Mouse (Mus musculus) lung, embryonic 16.5 days (tissue): ENCODE results near the gene E2f3. TPM values are rescaled to one million over a fixed set of nuclear protein-coding genes. Genes with fewer than 3 reads are reported as not detected.
A peak's percentile ranks its signal among the peaks of the same experiment; 100 is the strongest.

ENCODE experiments used
- ATAC-seq: fragments of 200-750 bp; cut with Nextera tagmentation; 2 replicates; pipeline ENCODE4 v1.8.0; 2017; ENCODE audit warnings: low read depth, mild to moderate bottlenecking, moderate library complexity
- H3K27ac ChIP-seq: fragments of 300-500 bp; sonication (generic); 2 replicates; pipeline ENCODE4 v1.5.1; 2014; ENCODE audit warnings: mild to moderate bottlenecking, control low read depth, low read length
- H3K27me3 ChIP-seq: fragments of 300-500 bp; sonication (generic); 2 replicates; pipeline ENCODE4 v1.6.1; 2014; ENCODE audit warnings: low read depth, low read length, mixed read lengths; ENCODE audit not compliant: control insufficient read depth, insufficient read depth
- H3K36me3 ChIP-seq: fragments of 300-500 bp; sonication (generic); 2 replicates; pipeline ENCODE4 v1.6.1; 2014; ENCODE audit warnings: low read length; ENCODE audit not compliant: control insufficient read depth, insufficient read depth
- H3K4me1 ChIP-seq: fragments of 300-500 bp; sonication (generic); replicated peaks from 2 replicates; pipeline ENCODE4 v1.6.1; 2014; ENCODE audit warnings: low read length, mixed read lengths; ENCODE audit not compliant: control insufficient read depth, insufficient read depth
- H3K4me2 ChIP-seq: fragments of 300-500 bp; sonication (generic); 2 replicates; pipeline ENCODE4 v1.6.1; 2014; ENCODE audit warnings: low read depth, low read length, control low read depth
- H3K4me3 ChIP-seq: fragments of 300-500 bp; sonication (generic); 2 replicates; pipeline ENCODE4 v1.5.1; 2014; ENCODE audit warnings: mild to moderate bottlenecking, low read length, control low read depth
- H3K9ac ChIP-seq: fragments of 300-500 bp; sonication (generic); 2 replicates; pipeline ENCODE4 v1.6.1; 2014; ENCODE audit warnings: low read length, control low read depth
- H3K9me3 ChIP-seq: fragments of 300-500 bp; sonication (generic); 2 replicates; pipeline ENCODE4 v1.6.1; 2016; ENCODE audit warnings: low read length; ENCODE audit not compliant: control insufficient read depth
- WGBS: fragments of 180-500 bp; shearing (Covaris S2); extraction: QIAGEN DNeasy Blood & Tissue Kit; methylation state at CpG from one replicate; pipeline ENCODE4 v1.1.7; 2014; 5-methylcytosine and 5-hydroxymethylcytosine counted together
- polyA plus RNA-seq: library from polyadenylated mRNA; unstranded; fragments of >200 nt; fragmentation: Nextera tagmentation; extraction: Ambion mirVana; gene quantifications from 2 replicates; pipeline ENCODE4 v1.2.1, GENCODE M21; 2015

The E2f3 gene
- polyA plus RNA-seq, 1 experiment from 2014 or later, result 11.3 TPM

GRCm38 (mm10) chr13:30008738-30009137 is 22.9 kb upstream of the E2f3 start:
- Histone ChIP-seq H3K27me3 (no peaks in the 10 kb centered on the region), H3K36me3 (no peaks in the 10 kb centered on the region), H3K4me2 (no peak overlapping the region), H3K4me3 (no peak overlapping the region), H3K9ac (no peak overlapping the region), H3K27ac (no peak overlapping the region), H3K9me3 (no peaks in the 10 kb centered on the region), H3K4me1 (no peaks in the 10 kb centered on the region; the same call in 1 of the 2 replicates)
- no peak for ATAC-seq
- 82% methylated on average over 3 of the region's 3 CpGs for WGBS

GRCm38 (mm10) chr13:30005422-30005821 is 19.6 kb upstream of the E2f3 start:
- no peak overlapping the region for H3K9ac ChIP-seq
- H3K9me3 ChIP-seq, result no peaks in the 10 kb centered on the region
- no peak overlapping the region for H3K4me3 ChIP-seq
- H3K36me3 ChIP-seq, result no peaks in the 10 kb centered on the region
- 53% methylated on average over 3 of the region's 3 CpGs for WGBS
- H3K4me2 ChIP-seq, result no peak overlapping the region
- H3K27me3 ChIP-seq, result no peaks in the 10 kb centered on the region
- no peak overlapping the region for H3K27ac ChIP-seq
- no peaks in the 10 kb centered on the region; the same call in none of the 2 replicates for H3K4me1 ChIP-seq
- peak; percentile 67; the same call in 1 of the 2 replicates for ATAC-seq

- WGBS, result 86% methylated on average over 5 of the region's 5 CpGs
- H3K9me3 ChIP-seq, result no peaks in the 10 kb centered on the region
- no peak overlapping the region for H3K4me2 ChIP-seq
- H3K27ac ChIP-seq, result no peak overlapping the region
- no peak overlapping the region for H3K4me3 ChIP-seq
- no peaks in the 10 kb centered on the region for H3K27me3 ChIP-seq
- H3K4me1 ChIP-seq, result no peaks in the 10 kb centered on the region; the same call in none of the 2 replicates
- no peak overlapping the region for H3K9ac ChIP-seq
- ATAC-seq, result no peak
- H3K36me3 ChIP-seq, result no peaks in the 10 kb centered on the region
Measured at GRCm38 (mm10) chr13:30004849-30005248, 19.0 kb upstream of the E2f3 start.

GRCm38 (mm10) chr13:30003169-30003568 is 17.3 kb upstream of the E2f3 start:
- Histone ChIP-seq H3K4me3 (no peak overlapping the region), H3K4me2 (no peak overlapping the region), H3K9me3 (no peaks in the 10 kb centered on the region), H3K27ac (no peak overlapping the region), H3K9ac (no peak overlapping the region), H3K27me3 (no peaks in the 10 kb centered on the region), H3K36me3 (no peaks in the 10 kb centered on the region), H3K4me1 (no peaks in the 10 kb centered on the region; the same call in none of the 2 replicates)
- 65% methylated on average over 11 of the region's 11 CpGs for WGBS
- ATAC-seq, result no peak

GRCm38 (mm10) chr13:30001041-30001440 is 15.2 kb upstream of the E2f3 start:
- Histone ChIP-seq H3K4me1 (no peaks in the 10 kb centered on the region; the same call in none of the 2 replicates), H3K27ac (no peak overlapping the region), H3K4me3 (no peak overlapping the region), H3K4me2 (no peak overlapping the region), H3K9me3 (no peaks in the 10 kb centered on the region), H3K9ac (no peak overlapping the region), H3K27me3 (no peaks in the 10 kb centered on the region), H3K36me3 (no peaks in the 10 kb centered on the region)
- ATAC-seq, result peak; percentile 38; the same call in 1 of the 2 replicates
- WGBS, result 21% methylated on average over 5 of the region's 5 CpGs

GRCm38 (mm10) chr13:29987956-29988355 is 2.1 kb upstream of the E2f3 start:
- no peak overlapping the region for H3K4me3 ChIP-seq
- H3K27ac ChIP-seq, result no peak overlapping the region
- 79% methylated on average over 6 of the region's 6 CpGs for WGBS

GRCm38 (mm10) chr13:29986756-29987120 is 875 bp upstream of the E2f3 start:
- H3K9me3 ChIP-seq, result no peaks in the 10 kb centered on the region
- peak overlapping the region; percentile 53 for H3K4me3 ChIP-seq
- no peaks in the 10 kb centered on the region for H3K27me3 ChIP-seq
- H3K36me3 ChIP-seq, result no peaks in the 10 kb centered on the region
- H3K4me1 ChIP-seq, result peaks cover 12% of the 10 kb centered on the region
- H3K9ac ChIP-seq, result peak overlapping the region; percentile 61
- no peak for ATAC-seq
- peak overlapping the region; percentile 69 for H3K4me2 ChIP-seq
- H3K27ac ChIP-seq, result peak overlapping the region; percentile 72
- WGBS, result 6% methylated on average over 9 of the region's 9 CpGs

More at GRCm38 (mm10) chr13:29987956-29988355, 2.1 kb upstream of the E2f3 start:
- H3K4me1 ChIP-seq, result peaks cover 5% of the 10 kb centered on the region; the same call in 1 of the 2 replicates
- no peak for ATAC-seq
- no peaks in the 10 kb centered on the region for H3K27me3 ChIP-seq
- H3K9me3 ChIP-seq, result no peaks in the 10 kb centered on the region
- H3K9ac ChIP-seq, result no peak overlapping the region
- no peaks in the 10 kb centered on the region for H3K36me3 ChIP-seq
- H3K4me2 ChIP-seq, result no peak overlapping the region

- Histone ChIP-seq H3K27ac (peak overlapping the region; percentile 98), H3K36me3 (no peaks in the 10 kb centered on the region), H3K9me3 (no peaks in the 10 kb centered on the region), H3K4me3 (peak overlapping the region; percentile 95), H3K9ac (peak overlapping the region; percentile 100), H3K4me1 (peaks cover 12% of the 10 kb centered on the region), H3K27me3 (no peaks in the 10 kb centered on the region), H3K4me2 (peak overlapping the region; percentile 84)
- ATAC-seq, result 0 out of 2 replicates have a peak, but pooled peaks have one; percentile 0
- WGBS, result under 1% methylated on average over 57 of the region's 62 CpGs
Measured at GRCm38 (mm10) chr13:29985101-29985854, 585 bp downstream of the E2f3 start.

GRCm38 (mm10) chr13:29984286-29985100 is 1.4 kb downstream of the E2f3 start:
- Histone ChIP-seq H3K27ac (peak overlapping the region; percentile 98), H3K4me2 (peak overlapping the region; percentile 84), H3K4me3 (peak overlapping the region; percentile 95), H3K9me3 (no peaks in the 10 kb centered on the region), H3K36me3 (no peaks in the 10 kb centered on the region), H3K4me1 (peaks cover 12% of the 10 kb centered on the region), H3K27me3 (no peaks in the 10 kb centered on the region), H3K9ac (peak overlapping the region; percentile 100)
- WGBS, result 0% methylated on average over 32 of the region's 69 CpGs
- peak; percentile 55 for ATAC-seq
